Mouse (Mus musculus) cerebellum, adult 2 months (tissue): ENCODE measurements around the gene 2310034G01Rik. TPM values are rescaled to one million over a fixed set of nuclear protein-coding genes. Genes with fewer than 3 reads are reported as not detected.

ENCODE experiments used
- DNase-seq, 2 experiments: peaks; one replicate each; pipeline ENCODE4 v3.0.0; 2021
- H3K27ac ChIP-seq: fragments of 200-500 bp; 2 replicates; pipeline ENCODE4 v1.5.1; 2012; ENCODE audit warnings: low read length, control low read depth, inconsistent platforms; ENCODE audit not compliant: insufficient read depth
- H3K27me3 ChIP-seq: fragments of 200-500 bp; 2 replicates; pipeline ENCODE4 v1.6.1; 2012; ENCODE audit warnings: inconsistent platforms, mild to moderate bottlenecking, low read length, moderate library complexity; ENCODE audit not compliant: control insufficient read depth, insufficient read depth
- H3K4me1 ChIP-seq: fragments of 200-500 bp; 2 replicates; pipeline ENCODE4 v1.6.1; 2011; ENCODE audit warnings: low read length; ENCODE audit not compliant: control insufficient read depth, insufficient read depth
- H3K4me3 ChIP-seq: fragments of 200-500 bp; replicated peaks from 2 replicates; pipeline ENCODE3; 2011; ENCODE audit warnings: mild to moderate bottlenecking, low read depth, low read length, control low read depth; ENCODE audit not compliant: insufficient read depth
- CTCF ChIP-seq: fragments of 200-500 bp; IDR thresholded peaks from 2 replicates; pipeline ENCODE4 v1.5.1; 2011; ENCODE audit warnings: low read depth, mild to moderate bottlenecking, control low read depth, low read length, moderate library complexity, borderline replicate concordance; ENCODE audit not compliant: insufficient read depth
- POLR2A ChIP-seq: fragments of 200-500 bp; IDR thresholded peaks from 2 replicates; pipeline ENCODE4 v1.6.1; 2011; ENCODE audit warnings: low read length, control low read depth, borderline replicate concordance; ENCODE audit not compliant: insufficient read depth
- WGBS: fragments of 180-500 bp; shearing (Covaris S2); methylation state at CpG from one replicate; pipeline ENCODE4 v1.1.7; 2018; 5-methylcytosine and 5-hydroxymethylcytosine counted together
- polyA plus RNA-seq: library from polyadenylated mRNA; depleted of rRNA; stranded (reverse); fragments of >200 nt; gene quantifications from 2 replicates; pipeline ENCODE4 v1.2.3, GENCODE M21; 2012

The 2310034G01Rik gene
- polyA plus RNA-seq, 1 experiment: 1.7 TPM

GRCm38 (mm10) chr19:46331936-46332335, 18.2 kb downstream of the 2310034G01Rik start:
- Histone ChIP-seq H3K27me3 (no peaks in the 10 kb centered on the region), H3K4me3 (no peak overlapping the region), H3K4me1 (peaks cover 32% of the 10 kb centered on the region), H3K27ac (no peak overlapping the region)
- no peak for DNase-seq
- WGBS: 85% methylated on average over 3 of the region's 3 CpGs
- TF ChIP-seq CTCF (no peak), POLR2A (0 out of 2 replicates have a peak, but pooled peaks have one; percentile 9)

- 78% methylated on average over 14 of the region's 14 CpGs for WGBS
- no peaks in the 10 kb centered on the region for H3K27me3 ChIP-seq
- no peak overlapping the region for H3K27ac ChIP-seq
- DNase-seq: no peak
- TF ChIP-seq POLR2A (no peak), CTCF (no peak)
- H3K4me1 ChIP-seq: peaks cover 32% of the 10 kb centered on the region
- no peak overlapping the region for H3K4me3 ChIP-seq
Measured at GRCm38 (mm10) chr19:46331326-46331725, 18.8 kb downstream of the 2310034G01Rik start.

- H3K27me3 ChIP-seq: no peaks in the 10 kb centered on the region
- TF ChIP-seq POLR2A: no peak
- no peak for TF ChIP-seq CTCF
- 86% methylated on average over 12 of the region's 12 CpGs for WGBS
- DNase-seq: no peak
- H3K4me1 ChIP-seq: peaks cover 29% of the 10 kb centered on the region
- no peak overlapping the region for H3K27ac ChIP-seq
- H3K4me3 ChIP-seq: no peak overlapping the region
Measured at GRCm38 (mm10) chr19:46330696-46331095, 19.4 kb downstream of the 2310034G01Rik start.

GRCm38 (mm10) chr19:46329951-46330350, 20.2 kb downstream of the 2310034G01Rik start:
- WGBS: 4% methylated on average over 16 of the region's 16 CpGs
- TF ChIP-seq CTCF: peak; percentile 93
- no peak for TF ChIP-seq POLR2A
- DNase-seq: peak; percentile 88 to 89
- Histone ChIP-seq H3K27ac (no peak overlapping the region), H3K4me1 (peaks cover 28% of the 10 kb centered on the region), H3K4me3 (peak overlapping the region; percentile 36), H3K27me3 (no peaks in the 10 kb centered on the region)

- H3K4me1 ChIP-seq: peaks cover 27% of the 10 kb centered on the region
- no peak for TF ChIP-seq POLR2A
- TF ChIP-seq CTCF: no peak
- no peaks in the 10 kb centered on the region for H3K27me3 ChIP-seq
- under 1% methylated on average over 54 of the region's 54 CpGs for WGBS
- no peak for DNase-seq
- peak overlapping the region; percentile 84 for H3K27ac ChIP-seq
- H3K4me3 ChIP-seq: peak overlapping the region; percentile 76
Measured at GRCm38 (mm10) chr19:46329031-46329641, 21.0 kb downstream of the 2310034G01Rik start.

GRCm38 (mm10) chr19:46328081-46329030, 21.7 kb downstream of the 2310034G01Rik start, which contains the start of gene Fbxl15:
Gene Fbxl15 (plus strand): TSS chr19:46328184.
- Histone ChIP-seq H3K27me3 (no peaks in the 10 kb centered on the region), H3K4me1 (peaks cover 22% of the 10 kb centered on the region), H3K4me3 (peak within 1 kb of the TSS; percentile 76), H3K27ac (peak within 1 kb of the TSS; percentile 84)
- under 1% methylated on average over 81 of the region's 81 CpGs for WGBS
- peak; percentile 90 for TF ChIP-seq POLR2A
- TF ChIP-seq CTCF: no peak
- peak; percentile 96 to 97 for DNase-seq

- no peak for TF ChIP-seq CTCF
- Histone ChIP-seq H3K4me3 (peak overlapping the region; percentile 76), H3K27me3 (no peaks in the 10 kb centered on the region), H3K27ac (peak overlapping the region; percentile 84), H3K4me1 (peaks cover 22% of the 10 kb centered on the region)
- DNase-seq: peak in 1 of 2 experiments; percentile 38
- 16% methylated on average over 14 of the region's 14 CpGs for WGBS
Measured at GRCm38 (mm10) chr19:46327531-46328064, 22.5 kb downstream of the 2310034G01Rik start.

- peaks cover 25% of the 10 kb centered on the region for H3K4me1 ChIP-seq
- H3K27me3 ChIP-seq: no peaks in the 10 kb centered on the region
- H3K4me3 ChIP-seq: peak within 1 kb of the TSS; percentile 76
- TF ChIP-seq POLR2A (peak; percentile 80), CTCF (no peak)
- WGBS: under 1% methylated on average over 35 of the region's 35 CpGs
- H3K27ac ChIP-seq: peak within 1 kb of the TSS; percentile 84
- DNase-seq: peak; percentile 83 to 86
Measured at GRCm38 (mm10) chr19:46326756-46327305, 23.3 kb downstream of the 2310034G01Rik start, which contains the start of gene Psd. Gene Psd (minus strand): TSS chr19:46327156.
